Mouse (Mus musculus) testis, adult 2 months (tissue): ENCODE results near the gene Exoc4.

Source experiments
- CTCF ChIP-seq: fragments of 200-500 bp; IDR thresholded peaks from 2 replicates; pipeline ENCODE4 v1.5.1; 2012; ENCODE audit warnings: low read depth, mild to moderate bottlenecking, inconsistent platforms, low read length, moderate library complexity; ENCODE audit not compliant: control insufficient read depth, insufficient read depth, insufficient replicate concordance
- POLR2A ChIP-seq: fragments of 200-500 bp; IDR thresholded peaks from 2 replicates; pipeline ENCODE4 v1.6.1; 2012; ENCODE audit warnings: low read depth, mild to moderate bottlenecking, inconsistent platforms, low read length, moderate library complexity; ENCODE audit not compliant: control insufficient read depth

- TF ChIP-seq CTCF (no peak), POLR2A (no peak)
Observed at GRCm38 (mm10) chr6:33905099-33905498, 656.2 kb downstream of the Exoc4 start.
